Mouse (Mus musculus): ENCODE data around the gene Rasgrf2. TPM values are rescaled to one million over a fixed set of nuclear protein-coding genes. Genes with fewer than 3 reads are reported as not detected.
"Not testable (repeated sequence)": the region's sequence is repeated elsewhere in the genome, so short reads cannot be mapped to it uniquely, and the experiment has no call there.

Rasgrf2 gene
- polyA plus RNA-seq (2015; fragmentation: Nextera tagmentation; extraction: Ambion mirVana) = 0.15 and 0.32 TPM in 2 replicates

GRCm38 (mm10) chr13:92131384-92132150 lies at the start of gene Rasgrf2:
Gene Rasgrf2 (minus strand): TSS chr13:92131656.
- WGBS = 1% methylated on average over 70 of the region's 70 CpGs
- ATAC-seq (ENCODE audit: insufficient number of reproducible peaks, insufficient read depth, low FRiP score, low TSS enrichment, low read depth) = peak; percentile 69; the same call in 1 of the 2 replicates
- Histone ChIP-seq H3K27me3 (peaks cover 64% of the 10 kb centered on the region), H3K4me1 (peaks cover 7% of the 10 kb centered on the region), H3K9me3 (no peaks in the 10 kb centered on the region), H3K9ac (peak within 1 kb of the TSS; percentile 61), H3K27ac (no peak within 1 kb of the TSS), H3K4me2 (peak within 1 kb of the TSS; percentile 96), H3K4me3 (peak within 1 kb of the TSS; percentile 57), H3K36me3 (no peaks in the 10 kb centered on the region)

DNA sequence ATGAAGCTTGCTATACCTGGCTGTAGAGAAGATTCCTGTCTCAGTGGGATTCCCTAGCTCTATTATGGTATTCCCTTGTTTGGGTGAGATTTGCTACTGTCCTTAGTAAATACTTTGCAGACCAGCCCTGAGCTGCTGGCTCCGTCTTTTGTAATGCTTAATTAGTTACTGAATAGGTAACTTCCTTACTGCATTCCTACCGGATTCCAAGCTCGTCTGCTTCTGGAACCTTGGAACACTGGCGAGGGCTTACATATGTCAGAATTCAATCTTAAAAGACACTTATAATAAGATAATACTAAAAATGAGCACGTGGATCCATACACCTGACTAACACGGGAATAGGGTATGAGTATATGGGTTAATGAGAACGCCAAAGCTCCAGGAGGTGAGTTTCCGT lies 41.2 kb upstream of the Rasgrf2 start:
- H3K9me3 ChIP-seq; H3K4me3 ChIP-seq; H3K36me3 ChIP-seq; H3K4me1 ChIP-seq; H3K27me3 ChIP-seq; H3K9ac ChIP-seq; ATAC-seq (ENCODE audit: insufficient number of reproducible peaks, insufficient read depth, low FRiP score, low TSS enrichment, low read depth); H3K27ac ChIP-seq; H3K4me2 ChIP-seq: not testable (repeated sequence)
- 79% methylated on average over 8 of the region's 8 CpGs for WGBS

DNA sequence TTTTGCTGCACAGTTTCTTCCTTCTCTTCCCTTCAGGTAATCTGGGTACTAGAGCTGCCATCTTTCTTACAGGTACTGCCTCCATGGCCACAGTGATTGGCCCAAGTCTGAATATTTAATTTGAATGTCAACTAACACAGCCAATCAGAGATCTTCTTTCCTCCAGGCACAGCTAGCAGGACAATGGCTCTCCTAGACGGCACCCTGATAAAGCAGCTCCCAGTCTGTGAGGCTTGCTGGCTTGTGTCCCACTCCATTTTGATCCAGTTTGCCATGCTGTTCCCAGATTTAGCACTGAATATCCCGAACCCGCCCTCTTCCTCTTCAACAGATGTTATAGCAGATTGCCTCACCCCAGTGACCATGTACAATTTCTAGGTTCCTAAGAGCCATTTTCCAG lies 19.1 kb upstream of the Rasgrf2 start:
- Histone ChIP-seq H3K9me3 (peaks cover 7% of the 10 kb centered on the region; the same call in 1 of the 2 replicates), H3K4me2 (no peak overlapping the region), H3K27me3 (no peaks in the 10 kb centered on the region), H3K27ac (no peak overlapping the region), H3K9ac (no peak overlapping the region), H3K36me3 (no peaks in the 10 kb centered on the region), H3K4me1 (no peaks in the 10 kb centered on the region), H3K4me3 (no peak overlapping the region)
- WGBS = 75% methylated on average over 3 of the region's 3 CpGs
- ATAC-seq (ENCODE audit: insufficient number of reproducible peaks, insufficient read depth, low FRiP score, low TSS enrichment, low read depth) = no peak

GRCm38 (mm10) chr13:92148858-92149257 lies 17.4 kb upstream of the Rasgrf2 start:
- H3K9me3 ChIP-seq = peaks cover 21% of the 10 kb centered on the region
- no peak overlapping the region for H3K27ac ChIP-seq

DNA sequence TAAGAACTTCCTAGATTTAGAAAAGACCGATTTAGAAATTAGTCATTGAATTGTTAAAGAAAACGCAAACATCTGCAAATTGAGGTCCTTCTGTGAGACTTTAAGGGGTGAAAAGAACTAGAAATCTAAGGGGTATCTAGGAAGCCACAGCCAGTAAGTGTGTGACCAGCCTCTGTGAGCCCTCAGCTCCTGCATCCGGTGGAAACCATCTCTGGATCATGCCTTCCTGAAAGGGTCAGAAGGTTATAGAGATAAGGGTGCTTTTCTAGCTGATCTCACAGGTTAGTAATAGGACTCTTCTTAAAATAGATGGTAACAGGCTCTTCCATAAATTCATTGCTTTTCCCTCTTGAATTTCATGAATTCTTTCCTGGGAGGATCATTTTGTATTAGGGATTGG lies 3.3 kb upstream of the Rasgrf2 start:
- no peak overlapping the region for H3K4me3 ChIP-seq
- no peaks in the 10 kb centered on the region for H3K36me3 ChIP-seq
- peaks cover 50% of the 10 kb centered on the region for H3K27me3 ChIP-seq
- peaks cover 7% of the 10 kb centered on the region for H3K4me1 ChIP-seq
- ATAC-seq (ENCODE audit: insufficient number of reproducible peaks, insufficient read depth, low FRiP score, low TSS enrichment, low read depth) = no peak
- H3K27ac ChIP-seq = no peak overlapping the region
- no peak overlapping the region for H3K9ac ChIP-seq
- WGBS = 86% methylated on average over 3 of the region's 3 CpGs
- no peak overlapping the region for H3K4me2 ChIP-seq
- H3K9me3 ChIP-seq = no peaks in the 10 kb centered on the region

More at GRCm38 (mm10) chr13:92148858-92149257, 17.4 kb upstream of the Rasgrf2 start:
- no peaks in the 10 kb centered on the region for H3K4me1 ChIP-seq
- no peaks in the 10 kb centered on the region for H3K36me3 ChIP-seq
- no peak overlapping the region for H3K4me2 ChIP-seq
- WGBS = 83% methylated on average over 4 of the region's 4 CpGs
- ATAC-seq (ENCODE audit: insufficient number of reproducible peaks, insufficient read depth, low FRiP score, low TSS enrichment, low read depth) = no peak
- no peak overlapping the region for H3K4me3 ChIP-seq
- H3K27me3 ChIP-seq = no peaks in the 10 kb centered on the region
- H3K9ac ChIP-seq = no peak overlapping the region

DNA sequence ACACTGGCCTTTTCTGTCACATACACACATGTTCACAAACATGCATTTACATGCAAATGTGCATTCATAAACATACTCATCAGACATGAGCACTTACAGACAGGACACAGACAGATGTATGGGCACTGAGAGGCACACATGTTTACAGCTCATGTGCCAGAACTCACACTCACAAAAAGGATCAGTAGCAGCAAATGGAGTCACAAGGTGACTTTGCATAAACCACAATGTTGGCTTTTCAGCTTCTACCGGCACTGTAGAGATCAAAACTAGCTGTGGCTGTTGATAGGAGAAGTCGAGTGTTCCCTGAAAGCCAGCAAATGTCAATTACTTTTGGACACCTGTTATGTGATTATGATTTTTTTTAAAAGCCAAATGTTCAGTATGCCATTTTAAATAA lies 1.1 kb upstream of the Rasgrf2 start:
- 71% methylated on average over 2 of the region's 2 CpGs for WGBS

GRCm38 (mm10) chr13:92130994-92131383 lies 467 bp downstream of the Rasgrf2 start:
- WGBS = 15% methylated on average over 22 of the region's 22 CpGs
- Histone ChIP-seq H3K4me3 (peak overlapping the region; percentile 57), H3K9ac (peak overlapping the region; percentile 61), H3K27me3 (peaks cover 64% of the 10 kb centered on the region), H3K4me1 (peaks cover 7% of the 10 kb centered on the region), H3K36me3 (no peaks in the 10 kb centered on the region), H3K27ac (no peak overlapping the region), H3K9me3 (no peaks in the 10 kb centered on the region), H3K4me2 (peak overlapping the region; percentile 96)
- no peak for ATAC-seq (ENCODE audit: insufficient number of reproducible peaks, insufficient read depth, low FRiP score, low TSS enrichment, low read depth)

More for the DNA sequence above, 1.1 kb upstream of the Rasgrf2 start:
- no peak overlapping the region for H3K4me2 ChIP-seq
- no peak for ATAC-seq (ENCODE audit: insufficient number of reproducible peaks, insufficient read depth, low FRiP score, low TSS enrichment, low read depth)
- no peaks in the 10 kb centered on the region for H3K36me3 ChIP-seq
- H3K27me3 ChIP-seq = peaks cover 63% of the 10 kb centered on the region
- H3K4me3 ChIP-seq = no peak overlapping the region
- peaks cover 7% of the 10 kb centered on the region for H3K4me1 ChIP-seq
- H3K27ac ChIP-seq = no peak overlapping the region
- H3K9ac ChIP-seq = no peak overlapping the region
- no peaks in the 10 kb centered on the region for H3K9me3 ChIP-seq

GRCm38 (mm10) chr13:92129877-92130276 lies 1.6 kb downstream of the Rasgrf2 start:
- H3K9me3 ChIP-seq = no peaks in the 10 kb centered on the region
- no peak overlapping the region for H3K4me2 ChIP-seq
- 75% methylated on average over 4 of the region's 4 CpGs for WGBS
- H3K27me3 ChIP-seq = peaks cover 61% of the 10 kb centered on the region
- H3K4me3 ChIP-seq = no peak overlapping the region
- no peaks in the 10 kb centered on the region for H3K36me3 ChIP-seq
- no peak overlapping the region for H3K27ac ChIP-seq
- peaks cover 7% of the 10 kb centered on the region for H3K4me1 ChIP-seq
- ATAC-seq (ENCODE audit: insufficient number of reproducible peaks, insufficient read depth, low FRiP score, low TSS enrichment, low read depth) = no peak
- H3K9ac ChIP-seq = no peak overlapping the region

- Histone ChIP-seq H3K9ac (no peak overlapping the region), H3K4me3 (no peak overlapping the region), H3K27ac (no peak overlapping the region), H3K27me3 (peaks cover 25% of the 10 kb centered on the region), H3K36me3 (no peaks in the 10 kb centered on the region), H3K9me3 (no peaks in the 10 kb centered on the region), H3K4me2 (no peak overlapping the region), H3K4me1 (peaks cover under 1% of the 10 kb centered on the region)
- no peak for ATAC-seq (ENCODE audit: insufficient number of reproducible peaks, insufficient read depth, low FRiP score, low TSS enrichment, low read depth)
- WGBS = 85% methylated on average over 5 of the region's 5 CpGs
Observed at GRCm38 (mm10) chr13:92125902-92126301, 5.6 kb downstream of the Rasgrf2 start.

DNA sequence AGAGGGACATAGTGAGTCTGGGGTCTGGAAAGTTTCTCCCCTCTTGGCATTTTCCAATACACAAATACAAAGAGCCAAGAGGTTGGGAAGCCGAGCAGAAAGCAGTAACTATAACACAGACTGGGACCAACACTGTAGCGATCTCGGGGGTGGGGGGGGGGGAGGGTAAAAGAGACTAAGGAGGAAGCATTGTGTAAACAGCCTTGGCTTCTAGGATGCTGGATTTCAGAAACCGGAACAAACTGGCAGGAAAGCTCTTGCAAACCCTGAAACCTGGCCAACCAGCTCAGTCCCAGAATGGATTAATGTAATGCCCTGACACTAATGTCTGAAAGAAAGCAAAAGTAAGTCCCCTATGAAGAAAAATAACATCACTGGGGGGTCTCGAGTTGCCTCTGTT lies 11.8 kb downstream of the Rasgrf2 start:
- H3K9ac ChIP-seq = no peak overlapping the region
- no peaks in the 10 kb centered on the region for H3K27me3 ChIP-seq
- H3K4me1 ChIP-seq = no peaks in the 10 kb centered on the region
- no peak overlapping the region for H3K4me3 ChIP-seq
- H3K36me3 ChIP-seq = no peaks in the 10 kb centered on the region
- 57% methylated on average over 5 of the region's 5 CpGs for WGBS
- ATAC-seq (ENCODE audit: insufficient number of reproducible peaks, insufficient read depth, low FRiP score, low TSS enrichment, low read depth) = 0 out of 2 replicates have a peak, but pooled peaks have one; percentile 52
- no peak overlapping the region for H3K27ac ChIP-seq
- no peak overlapping the region for H3K4me2 ChIP-seq
- H3K9me3 ChIP-seq = no peaks in the 10 kb centered on the region

GRCm38 (mm10) chr13:92114076-92114475 lies 17.4 kb downstream of the Rasgrf2 start:
- Histone ChIP-seq H3K4me1 (no peaks in the 10 kb centered on the region), H3K9me3 (no peaks in the 10 kb centered on the region), H3K4me3 (no peak overlapping the region), H3K36me3 (no peaks in the 10 kb centered on the region), H3K9ac (no peak overlapping the region), H3K27me3 (no peaks in the 10 kb centered on the region), H3K4me2 (no peak overlapping the region), H3K27ac (no peak overlapping the region)
- WGBS = 68% methylated on average over 3 of the region's 3 CpGs
- no peak for ATAC-seq (ENCODE audit: insufficient number of reproducible peaks, insufficient read depth, low FRiP score, low TSS enrichment, low read depth)

GRCm38 (mm10) chr13:92108237-92108636 lies 23.2 kb downstream of the Rasgrf2 start:
- no peaks in the 10 kb centered on the region for H3K27me3 ChIP-seq
- WGBS = 68% methylated on average over 4 of the region's 4 CpGs

More at GRCm38 (mm10) chr13:92108237-92108636, 23.2 kb downstream of the Rasgrf2 start:
- ATAC-seq (ENCODE audit: insufficient number of reproducible peaks, insufficient read depth, low FRiP score, low TSS enrichment, low read depth) = no peak
- Histone ChIP-seq H3K9me3 (no peaks in the 10 kb centered on the region), H3K4me2 (no peak overlapping the region), H3K9ac (no peak overlapping the region), H3K4me1 (no peaks in the 10 kb centered on the region), H3K36me3 (no peaks in the 10 kb centered on the region), H3K27ac (no peak overlapping the region), H3K4me3 (no peak overlapping the region)

Data from embryonic facial prominence, embryonic 13.5 days (tissue).